Mouse (Mus musculus) forebrain, embryonic 12.5 days (tissue): ENCODE measurements around the gene Cybrd1. TPM values are rescaled to one million over a fixed set of nuclear protein-coding genes. Genes with fewer than 3 reads are reported as not detected.

Source experiments
- ATAC-seq: fragments of 200-750 bp; cut with Nextera tagmentation; 2 replicates; pipeline ENCODE4 v1.8.0; 2017; ENCODE audit warnings: moderate TSS enrichment; ENCODE audit not compliant: low FRiP score
- H3K27ac ChIP-seq: fragments of 300-500 bp; sonication (generic); 2 replicates; pipeline ENCODE4 v1.5.1; 2016; ENCODE audit warnings: mild to moderate bottlenecking
- H3K27me3 ChIP-seq: fragments of 300-500 bp; sonication (generic); 2 replicates; pipeline ENCODE4 v1.6.1; 2016; ENCODE audit warnings: mild to moderate bottlenecking
- H3K36me3 ChIP-seq: fragments of 300-500 bp; sonication (generic); replicated peaks from 2 replicates; pipeline ENCODE4 v1.6.1; 2016; ENCODE audit warnings: mild to moderate bottlenecking
- H3K4me1 ChIP-seq: fragments of 300-500 bp; sonication (generic); 2 replicates; pipeline ENCODE4 v1.6.1; 2016
- H3K4me2 ChIP-seq: fragments of 300-500 bp; sonication (generic); 2 replicates; pipeline ENCODE4 v1.6.1; 2016; ENCODE audit warnings: mild to moderate bottlenecking, moderate library complexity
- H3K4me3 ChIP-seq: fragments of 300-500 bp; sonication (generic); replicated peaks from 2 replicates; pipeline ENCODE4 v1.5.1; 2016; ENCODE audit warnings: mild to moderate bottlenecking
- H3K9ac ChIP-seq: fragments of 300-500 bp; sonication (generic); 2 replicates; pipeline ENCODE4 v1.6.1; 2016; ENCODE audit warnings: mild to moderate bottlenecking
- H3K9me3 ChIP-seq: fragments of 300-500 bp; sonication (generic); 2 replicates; pipeline ENCODE4 v1.6.1; 2016
- WGBS: fragments of 180-500 bp; shearing (Covaris S2); methylation state at CpG from one replicate; pipeline ENCODE4 v1.1.7; 2016; 5-methylcytosine and 5-hydroxymethylcytosine counted together
- polyA plus RNA-seq: library from polyadenylated mRNA; unstranded; fragments of >200 nt; fragmentation: Nextera tagmentation; extraction: Ambion mirVana; gene quantifications from 2 replicates; pipeline ENCODE4 v1.2.1, GENCODE M21; 2016

Cybrd1 gene
- polyA plus RNA-seq, 1 experiment from 2014 or later: 0.41 TPM

DNA sequence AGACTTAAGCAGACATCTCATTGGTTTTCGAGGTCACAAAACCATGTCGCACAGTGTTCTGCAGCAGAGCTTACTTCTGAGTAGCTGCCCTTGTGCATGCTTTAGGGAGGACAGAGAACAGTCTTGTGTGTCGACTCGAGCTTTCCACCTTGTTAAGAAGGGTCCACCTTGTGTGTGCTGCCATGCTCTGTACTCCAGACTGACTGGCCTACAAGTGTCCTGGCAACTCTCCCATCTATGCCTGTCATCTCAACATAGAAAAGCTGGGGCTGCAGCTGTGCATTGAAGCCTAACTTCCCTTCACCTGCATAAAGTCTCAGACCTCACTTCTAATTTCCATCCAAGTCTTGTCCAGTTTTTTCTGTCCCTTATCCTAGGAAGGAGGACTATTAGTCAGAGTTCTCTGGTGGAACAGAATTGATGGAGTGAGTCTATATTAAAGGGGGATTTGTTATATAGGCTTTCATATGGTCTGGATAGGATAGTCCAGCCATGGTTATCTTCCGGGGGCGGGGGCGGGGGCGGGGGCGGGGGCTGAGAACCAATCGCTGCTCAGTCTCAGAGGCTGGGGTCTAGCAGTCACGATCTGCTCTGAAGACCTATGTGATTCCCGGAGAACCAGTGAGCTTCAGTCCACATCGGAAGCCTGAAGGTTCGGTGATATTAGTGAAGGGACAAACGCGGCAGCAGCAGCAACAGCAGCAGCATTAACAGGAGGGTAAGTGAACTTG lies 42.0 kb downstream of the Cybrd1 start:
- H3K27ac ChIP-seq: peak overlapping the region; percentile 77; the same call in 1 of the 2 replicates
- H3K36me3 ChIP-seq: no peaks in the 10 kb centered on the region
- H3K9me3 ChIP-seq: no peaks in the 10 kb centered on the region
- no peak overlapping the region for H3K4me3 ChIP-seq
- WGBS: 70% methylated on average over 16 of the region's 16 CpGs
- peak overlapping the region; percentile 44 for H3K4me2 ChIP-seq
- peaks cover 12% of the 10 kb centered on the region for H3K4me1 ChIP-seq
- peak overlapping the region; percentile 36; the same call in 1 of the 2 replicates for H3K9ac ChIP-seq
- peak; percentile 55 for ATAC-seq
- no peaks in the 10 kb centered on the region for H3K27me3 ChIP-seq

DNA sequence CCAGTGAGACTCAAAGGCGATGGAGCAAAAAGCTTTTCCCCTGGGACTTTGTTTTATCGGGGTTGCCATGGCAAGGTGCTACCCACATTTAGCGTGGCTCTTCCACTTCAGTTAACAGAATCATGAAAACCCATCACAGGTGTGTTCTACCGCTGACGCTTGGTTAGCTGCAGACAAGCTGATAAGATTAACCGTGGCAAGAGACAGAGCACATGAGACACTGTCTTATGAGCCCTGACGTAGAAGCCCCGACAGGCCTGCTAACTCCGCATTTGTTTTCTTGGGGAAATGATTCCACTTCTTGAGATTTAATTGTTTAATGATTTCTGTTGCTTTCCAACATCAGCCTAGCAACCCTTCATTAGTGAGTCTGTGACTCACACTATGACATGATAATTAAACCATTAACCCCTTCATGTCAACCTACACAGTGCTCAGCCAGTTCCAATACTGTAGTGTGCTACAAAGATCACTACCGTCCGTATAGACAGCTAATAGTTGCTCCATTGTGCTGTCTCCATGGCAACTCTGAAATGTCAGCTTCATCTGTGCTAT lies 42.7 kb downstream of the Cybrd1 start:
- no peaks in the 10 kb centered on the region for H3K27me3 ChIP-seq
- no peaks in the 10 kb centered on the region for H3K9me3 ChIP-seq
- peak overlapping the region; percentile 36; the same call in 1 of the 2 replicates for H3K9ac ChIP-seq
- no peaks in the 10 kb centered on the region for H3K36me3 ChIP-seq
- no peak overlapping the region for H3K4me3 ChIP-seq
- H3K4me2 ChIP-seq: peak overlapping the region; percentile 44
- ATAC-seq: peak; percentile 84
- 38% methylated on average over 11 of the region's 11 CpGs for WGBS
- peaks cover 12% of the 10 kb centered on the region for H3K4me1 ChIP-seq
- peak overlapping the region; percentile 77; the same call in 1 of the 2 replicates for H3K27ac ChIP-seq

DNA sequence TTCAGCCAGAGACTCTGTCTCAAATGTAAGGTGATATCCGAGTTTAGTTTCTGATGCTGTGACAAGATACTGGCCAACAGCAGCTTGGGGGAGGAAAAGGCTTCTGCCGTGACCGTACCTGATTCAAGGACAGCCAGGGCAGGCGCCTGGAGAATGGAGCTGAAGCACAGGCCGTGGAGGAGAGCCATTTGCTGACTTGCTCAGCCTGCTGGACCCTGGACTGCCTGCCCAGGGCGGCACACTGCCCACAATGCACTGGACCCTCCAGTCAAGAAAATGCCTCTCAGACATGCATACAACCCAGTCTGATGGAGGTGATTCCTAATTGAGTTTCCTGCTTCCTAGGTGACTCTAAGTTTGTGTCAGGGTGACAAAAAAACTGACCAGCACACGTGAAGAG lies 43.8 kb downstream of the Cybrd1 start:
- no peaks in the 10 kb centered on the region for H3K27me3 ChIP-seq
- WGBS: 84% methylated on average over 7 of the region's 7 CpGs
- no peaks in the 10 kb centered on the region for H3K36me3 ChIP-seq
- no peak overlapping the region for H3K4me3 ChIP-seq
- peaks cover 12% of the 10 kb centered on the region for H3K4me1 ChIP-seq
- no peak overlapping the region for H3K27ac ChIP-seq
- no peaks in the 10 kb centered on the region for H3K9me3 ChIP-seq
- no peak overlapping the region for H3K4me2 ChIP-seq
- no peak overlapping the region for H3K9ac ChIP-seq
- no peak for ATAC-seq

DNA sequence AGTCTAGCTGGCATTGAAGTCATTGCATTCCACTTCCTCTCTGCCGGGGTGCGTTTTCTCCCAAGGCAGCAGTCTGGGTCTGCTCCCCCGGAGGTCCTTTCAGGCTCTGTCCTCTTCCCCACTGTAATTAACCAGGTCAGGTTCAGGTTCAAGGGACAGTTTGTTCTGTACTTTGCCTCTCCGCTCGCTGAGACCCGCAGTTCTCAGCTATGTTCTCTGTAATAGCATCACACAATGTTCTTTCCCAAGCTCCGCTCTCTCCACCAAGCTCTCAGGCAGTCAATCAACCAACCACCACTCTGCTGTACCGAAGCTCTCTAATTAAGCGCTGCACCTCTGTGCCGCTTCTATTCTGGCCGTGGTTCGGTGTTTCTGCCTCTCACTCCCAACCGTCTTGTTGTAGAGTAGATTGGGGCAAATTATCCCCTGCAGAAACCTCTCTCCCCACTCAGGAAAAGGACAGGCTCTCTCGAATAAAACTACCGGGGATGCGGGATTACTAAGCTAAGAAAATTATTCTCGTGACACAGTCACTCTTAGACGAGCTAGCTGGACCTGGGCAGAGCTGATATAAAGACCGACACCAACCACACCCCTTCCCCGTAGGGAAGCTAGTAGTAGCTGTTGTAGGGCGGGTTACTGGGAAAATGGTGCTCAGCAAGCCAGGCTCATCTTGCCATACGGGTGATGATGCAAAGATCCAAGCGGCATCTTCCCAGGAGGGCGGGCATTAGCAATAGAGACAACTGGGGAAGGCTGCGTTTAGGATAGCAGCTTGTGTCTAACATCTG lies 45.3 kb downstream of the Cybrd1 start:
- H3K4me1 ChIP-seq: peaks cover 12% of the 10 kb centered on the region
- ATAC-seq: no peak
- 80% methylated on average over 25 of the region's 25 CpGs for WGBS

DNA sequence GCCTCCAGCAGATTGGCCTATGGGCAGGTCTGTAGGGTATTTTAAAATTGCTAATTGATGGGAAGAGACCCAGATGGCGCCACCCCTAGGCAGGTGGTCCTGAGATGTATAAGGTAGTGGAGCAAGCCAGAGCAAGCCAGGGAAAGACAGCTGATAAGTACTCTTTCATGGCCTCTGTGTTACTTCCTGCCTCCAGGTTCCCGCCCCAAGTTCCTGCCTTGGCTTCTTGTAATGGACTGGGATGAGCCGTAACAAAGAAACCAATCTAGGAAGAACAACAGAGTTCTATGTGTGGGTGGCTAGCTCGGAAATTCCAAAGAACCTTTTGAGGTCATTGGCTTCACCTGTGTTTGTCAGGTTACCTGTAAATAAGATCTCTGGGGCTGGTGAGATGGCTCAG lies 49.5 kb downstream of the Cybrd1 start:
- no peak for ATAC-seq

More for the DNA sequence above, 45.3 kb downstream of the Cybrd1 start:
- H3K27ac ChIP-seq: no peak overlapping the region
- no peak overlapping the region for H3K9ac ChIP-seq
- no peak overlapping the region for H3K4me2 ChIP-seq
- no peaks in the 10 kb centered on the region for H3K36me3 ChIP-seq
- no peaks in the 10 kb centered on the region for H3K9me3 ChIP-seq
- no peaks in the 10 kb centered on the region for H3K27me3 ChIP-seq
- H3K4me3 ChIP-seq: no peak overlapping the region

DNA sequence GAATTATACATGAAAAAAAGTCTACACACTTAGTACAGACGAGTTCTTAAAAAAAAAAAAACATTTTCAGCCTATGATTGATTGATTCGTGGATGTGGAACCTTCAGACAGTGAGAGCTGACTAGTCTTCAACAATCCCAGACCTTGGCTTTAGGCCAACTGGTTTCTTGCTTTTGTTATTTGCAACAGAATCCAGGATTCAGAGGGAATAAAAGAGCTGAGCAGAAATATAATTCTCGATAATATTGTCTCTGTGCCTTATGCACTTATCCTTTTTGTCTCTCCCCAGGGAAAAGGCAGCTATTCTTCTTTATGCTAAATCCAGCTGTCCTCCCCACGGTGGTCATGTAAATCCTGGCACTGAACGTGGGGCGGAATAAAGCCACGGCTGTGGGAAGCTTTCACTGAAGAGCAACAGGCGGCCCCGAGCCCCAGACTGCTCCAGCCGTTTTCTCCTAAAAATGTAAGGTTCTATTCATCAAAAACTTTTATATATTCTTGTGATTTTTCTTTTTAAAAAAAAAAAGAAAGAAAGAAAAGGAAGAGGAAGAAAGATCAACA lies 50.8 kb downstream of the Cybrd1 start:
- H3K27ac ChIP-seq: peak overlapping the region; percentile 50; the same call in 1 of the 2 replicates
- no peak overlapping the region for H3K9ac ChIP-seq
- H3K36me3 ChIP-seq: no peaks in the 10 kb centered on the region
- no peak for ATAC-seq
- H3K9me3 ChIP-seq: no peaks in the 10 kb centered on the region
- H3K4me3 ChIP-seq: no peak overlapping the region
- no peak overlapping the region for H3K4me2 ChIP-seq
- WGBS: 26% methylated on average over 10 of the region's 10 CpGs
- peaks cover 17% of the 10 kb centered on the region for H3K4me1 ChIP-seq
- H3K27me3 ChIP-seq: no peaks in the 10 kb centered on the region

More for the DNA sequence above, 49.5 kb downstream of the Cybrd1 start:
- H3K36me3 ChIP-seq: no peaks in the 10 kb centered on the region
- no peak overlapping the region for H3K9ac ChIP-seq
- H3K4me1 ChIP-seq: peaks cover 17% of the 10 kb centered on the region
- H3K27ac ChIP-seq: no peak overlapping the region
- no peaks in the 10 kb centered on the region for H3K27me3 ChIP-seq
- WGBS: 79% methylated on average over 4 of the region's 4 CpGs
- no peaks in the 10 kb centered on the region for H3K9me3 ChIP-seq
- H3K4me2 ChIP-seq: no peak overlapping the region
- no peak overlapping the region for H3K4me3 ChIP-seq

DNA sequence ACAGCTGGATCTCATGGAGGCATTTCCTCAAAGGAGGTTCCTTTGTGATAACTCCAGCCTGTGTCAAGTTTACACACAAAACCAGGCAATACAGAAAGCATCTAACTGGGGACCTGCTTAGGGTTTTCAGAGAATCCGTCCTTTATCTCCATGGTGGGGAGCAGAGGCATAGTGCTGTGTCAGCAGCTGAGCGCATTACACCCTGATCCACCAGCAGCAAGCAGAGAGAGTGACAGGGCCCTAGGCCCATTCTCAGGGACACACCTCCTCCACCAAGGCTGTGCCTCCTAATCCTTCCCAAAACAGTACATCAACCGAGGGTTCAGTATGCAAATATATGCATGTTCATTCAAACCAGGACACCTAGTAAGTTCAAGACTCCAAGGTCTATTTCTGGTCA lies 55.3 kb downstream of the Cybrd1 start:
- H3K4me3 ChIP-seq: no peak overlapping the region
- no peak for ATAC-seq
- peaks cover 17% of the 10 kb centered on the region for H3K4me1 ChIP-seq
- no peaks in the 10 kb centered on the region for H3K9me3 ChIP-seq
- WGBS: 51% methylated on average over 3 of the region's 3 CpGs
- H3K36me3 ChIP-seq: no peaks in the 10 kb centered on the region
- no peak overlapping the region for H3K9ac ChIP-seq
- H3K27ac ChIP-seq: no peak overlapping the region
- no peaks in the 10 kb centered on the region for H3K27me3 ChIP-seq
- no peak overlapping the region for H3K4me2 ChIP-seq

DNA sequence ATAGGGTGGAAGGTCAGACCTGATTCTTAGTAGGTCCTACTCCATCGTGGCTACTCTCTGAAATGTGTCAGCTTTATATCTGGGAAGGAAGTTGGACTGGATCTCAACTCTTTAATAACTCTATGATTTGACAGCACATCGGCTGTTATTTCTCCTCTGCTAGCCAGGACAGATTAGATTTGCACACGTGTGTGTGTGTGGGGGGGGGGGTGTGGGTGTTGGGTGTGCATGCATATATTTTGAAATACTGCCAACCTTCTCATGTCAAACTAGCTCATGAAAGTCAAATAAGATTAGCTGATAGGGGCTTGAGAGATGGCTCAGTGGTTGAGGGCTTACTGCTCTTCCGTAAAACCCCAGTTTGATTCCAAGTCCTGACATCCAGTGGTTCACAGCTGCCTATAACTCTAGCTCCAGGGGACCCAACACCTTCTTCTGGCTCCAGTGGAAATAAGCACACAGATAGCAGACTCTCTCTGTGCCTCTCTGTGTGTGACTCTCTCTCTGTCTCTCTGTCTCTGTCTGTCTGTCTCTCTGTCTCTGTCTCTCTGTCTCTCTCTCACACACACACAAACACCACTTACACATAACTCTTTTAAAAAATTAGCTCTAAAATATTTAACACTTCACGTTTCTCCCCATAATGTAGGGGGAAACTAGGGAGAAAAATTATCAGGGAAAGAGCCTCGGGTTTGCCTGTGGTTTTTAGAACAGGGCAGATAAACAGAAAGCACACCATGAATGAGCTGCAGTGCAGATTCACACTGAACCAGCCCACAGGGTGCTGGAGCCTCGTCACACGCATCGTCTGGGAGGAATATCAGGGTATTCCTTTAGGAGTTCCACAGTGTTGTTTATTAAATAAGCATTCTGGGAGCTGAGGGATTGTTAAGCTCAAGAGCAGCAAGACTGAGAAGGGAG lies 58.9 kb downstream of the Cybrd1 start:
- Histone ChIP-seq H3K9ac (no peak overlapping the region), H3K4me1 (no peaks in the 10 kb centered on the region), H3K4me2 (no peak overlapping the region), H3K9me3 (no peaks in the 10 kb centered on the region), H3K27ac (no peak overlapping the region), H3K36me3 (no peaks in the 10 kb centered on the region), H3K4me3 (no peak overlapping the region), H3K27me3 (no peaks in the 10 kb centered on the region)
- no peak for ATAC-seq
- 74% methylated on average over 9 of the region's 9 CpGs for WGBS

DNA sequence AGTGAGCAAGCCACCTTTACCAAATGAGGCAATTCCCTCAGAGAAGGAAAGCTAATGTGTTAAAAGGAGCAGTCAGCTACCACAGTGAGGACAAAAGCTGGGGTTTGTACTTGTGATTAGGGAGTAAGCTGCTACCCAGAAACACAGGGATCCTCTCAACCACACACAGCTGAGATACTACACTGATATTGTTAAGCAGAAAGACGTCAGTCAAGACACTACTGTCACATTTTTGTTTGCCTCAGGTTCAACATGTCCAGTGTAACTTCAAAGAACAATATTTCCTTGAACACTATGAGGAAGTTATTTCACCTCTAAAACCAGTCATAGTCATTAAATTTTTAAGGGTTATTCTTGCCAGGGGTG lies 59.5 kb downstream of the Cybrd1 start:
- H3K27ac ChIP-seq: no peak overlapping the region
- no peak overlapping the region for H3K4me3 ChIP-seq
- no peak for ATAC-seq
- no peaks in the 10 kb centered on the region for H3K36me3 ChIP-seq
- no peaks in the 10 kb centered on the region for H3K4me1 ChIP-seq
- no peaks in the 10 kb centered on the region for H3K27me3 ChIP-seq
- WGBS: 82% methylated on average over 1 of the region's 1 CpGs
- no peak overlapping the region for H3K9ac ChIP-seq
- H3K9me3 ChIP-seq: no peaks in the 10 kb centered on the region
- no peak overlapping the region for H3K4me2 ChIP-seq

DNA sequence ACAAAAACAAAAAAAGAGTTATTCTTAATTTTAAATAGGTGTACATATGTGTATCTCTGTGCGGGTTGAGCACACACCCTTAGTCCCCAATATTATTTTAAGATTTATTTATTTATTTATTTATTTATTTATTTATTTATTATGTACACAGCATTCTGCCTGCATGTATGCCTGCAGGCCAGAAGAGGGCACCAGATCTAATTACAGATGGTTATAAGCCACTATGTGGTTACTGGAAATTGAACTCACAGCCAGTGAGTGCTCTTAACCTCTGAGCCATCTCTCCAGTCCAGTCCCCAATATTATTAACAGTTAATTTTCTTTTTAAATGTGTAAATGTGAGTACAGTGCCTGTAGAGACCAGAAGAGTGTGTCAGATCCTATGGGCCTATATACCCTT lies 60.0 kb downstream of the Cybrd1 start:
- Histone ChIP-seq H3K36me3 (no peaks in the 10 kb centered on the region), H3K27me3 (no peaks in the 10 kb centered on the region), H3K4me3 (no peak overlapping the region), H3K4me1 (no peaks in the 10 kb centered on the region), H3K9ac (no peak overlapping the region), H3K4me2 (no peak overlapping the region), H3K9me3 (no peaks in the 10 kb centered on the region), H3K27ac (no peak overlapping the region)
- 95% methylated on average over 1 of the region's 1 CpGs for WGBS
- ATAC-seq: no peak

DNA sequence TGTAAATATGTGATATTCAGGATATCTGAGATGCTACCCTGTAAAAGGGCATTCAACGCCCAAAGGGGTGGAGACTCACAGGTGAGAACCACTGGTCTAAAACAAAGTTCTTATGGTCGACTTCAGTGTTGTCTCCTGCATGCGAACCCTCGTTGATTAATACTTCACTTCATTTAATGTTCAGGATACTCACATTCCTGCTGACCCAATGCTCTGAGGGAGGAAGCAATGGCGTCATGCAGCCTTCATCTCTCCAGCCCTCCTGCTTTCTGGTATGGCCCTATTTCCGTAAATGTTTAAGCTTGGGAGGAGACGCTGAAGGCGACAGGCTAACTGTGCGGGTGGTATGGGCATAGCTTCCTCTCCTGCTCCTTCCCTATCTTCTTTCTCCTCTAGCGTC lies 62.0 kb downstream of the Cybrd1 start:
- Histone ChIP-seq H3K4me3 (no peak overlapping the region), H3K27me3 (no peaks in the 10 kb centered on the region), H3K9ac (no peak overlapping the region), H3K9me3 (no peaks in the 10 kb centered on the region), H3K4me2 (no peak overlapping the region), H3K36me3 (no peaks in the 10 kb centered on the region), H3K27ac (no peak overlapping the region), H3K4me1 (no peaks in the 10 kb centered on the region)
- WGBS: 94% methylated on average over 10 of the region's 10 CpGs
- no peak for ATAC-seq
